Mouse (Mus musculus): ENCODE results near the gene Rpl10-ps3. TPM values are rescaled to one million over a fixed set of nuclear protein-coding genes. Genes with fewer than 3 reads are reported as not detected.

Gene Rpl10-ps3
- polyA plus RNA-seq (2017; shearing (Covaris generic)) = 503 TPM

DNA sequence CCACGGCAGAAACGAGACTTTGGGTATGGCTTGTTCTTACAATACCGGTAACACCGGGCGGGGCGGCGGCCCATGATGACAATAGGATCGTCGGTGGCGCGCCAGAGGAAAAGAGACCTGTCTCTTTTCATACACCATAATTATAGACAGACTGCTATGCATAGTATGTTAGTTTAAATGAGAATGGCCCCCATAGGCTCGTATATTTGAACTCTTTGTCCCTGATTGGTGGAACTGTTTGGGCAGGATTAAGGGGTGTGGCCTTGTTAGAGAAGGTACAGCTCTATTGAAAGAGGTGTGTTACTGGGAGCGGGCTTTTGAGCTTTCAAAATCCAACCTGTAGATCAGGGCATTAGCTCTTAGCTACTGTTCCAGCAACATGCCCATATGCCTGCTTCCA is at the start of gene Rpl10-ps3:
Rpl10-ps3 (minus strand) TSS at position 101 of the 400 bp plus-strand sequence.

Other genes starting within 250 kb of the Rpl10-ps3 start
- gene Plet1, start 149.6 kb upstream of the Rpl10-ps3 start, polyA plus RNA-seq (2017; shearing (Covaris generic)) = not detected
- 154 TPM for gene Pts, start 183.8 kb upstream of the Rpl10-ps3 start, polyA plus RNA-seq (2017; shearing (Covaris generic))
- 7.0 TPM for gene Il18, start 209.9 kb upstream of the Rpl10-ps3 start, polyA plus RNA-seq (2017; shearing (Covaris generic))
- 1.7 TPM for gene Bco2, start 210.2 kb upstream of the Rpl10-ps3 start, polyA plus RNA-seq (2017; shearing (Covaris generic))
- not detected for gene Tex12, start 216.4 kb upstream of the Rpl10-ps3 start, polyA plus RNA-seq (2017; shearing (Covaris generic))